Mouse (Mus musculus) fat pad, adult 2 months (tissue): Measurements from ENCODE around the gene Kctd12.

ENCODE experiments used
- DNase-seq: peaks from one replicate; pipeline ENCODE4 v3.0.0-alpha.2; 2011; ENCODE audit warnings: low read depth, low spot score; ENCODE audit errors: extremely low read depth

Gene Kctd12

GRCm38 (mm10) chr14:102982627-102983540, at the start of gene Kctd12:
Kctd12 (minus strand) TSS chr14:102982637.
- no peak for DNase-seq

- DNase-seq: no peak
These were observed 46.8 kb upstream of the Kctd12 start for GRCm38 (mm10) chr14:103029203-103029602.

- DNase-seq: no peak
These were observed 37.6 kb upstream of the Kctd12 start for GRCm38 (mm10) chr14:103020046-103020445.

GRCm38 (mm10) chr14:103017009-103017408, 34.6 kb upstream of the Kctd12 start:
- DNase-seq: no peak

GRCm38 (mm10) chr14:103012563-103013150, 30.2 kb upstream of the Kctd12 start:
- DNase-seq: no peak

GRCm38 (mm10) chr14:103011782-103012181, 29.3 kb upstream of the Kctd12 start:
- no peak for DNase-seq

- no peak for DNase-seq
These were observed 25.3 kb upstream of the Kctd12 start for GRCm38 (mm10) chr14:103007737-103008136.

- DNase-seq: no peak
These were observed 12.5 kb upstream of the Kctd12 start for GRCm38 (mm10) chr14:102994662-102995561.

- DNase-seq: no peak
These were observed 8.3 kb upstream of the Kctd12 start for GRCm38 (mm10) chr14:102990765-102991164.

GRCm38 (mm10) chr14:102989866-102990265, 7.4 kb upstream of the Kctd12 start:
- no peak for DNase-seq

GRCm38 (mm10) chr14:102989254-102989653, 6.8 kb upstream of the Kctd12 start:
- DNase-seq: no peak

- no peak for DNase-seq
These were observed 5.2 kb upstream of the Kctd12 start for GRCm38 (mm10) chr14:102987626-102988025.

- DNase-seq: no peak
These were observed 1.2 kb upstream of the Kctd12 start for GRCm38 (mm10) chr14:102983686-102984085.

- DNase-seq: no peak
These were observed 316 bp downstream of the Kctd12 start for GRCm38 (mm10) chr14:102982016-102982626.

GRCm38 (mm10) chr14:102981441-102982015, 909 bp downstream of the Kctd12 start:
- DNase-seq: no peak

GRCm38 (mm10) chr14:102980986-102981385, 1.5 kb downstream of the Kctd12 start:
- no peak for DNase-seq

GRCm38 (mm10) chr14:102980481-102980880, 2.0 kb downstream of the Kctd12 start:
- DNase-seq: no peak

GRCm38 (mm10) chr14:102979831-102980230, 2.6 kb downstream of the Kctd12 start:
- DNase-seq: no peak

GRCm38 (mm10) chr14:102975865-102976264, 6.6 kb downstream of the Kctd12 start:
- no peak for DNase-seq

- no peak for DNase-seq
These were observed 13.6 kb downstream of the Kctd12 start for GRCm38 (mm10) chr14:102968824-102969223.
